Comparison of ENCODE assay signal across 13 mouse cellular contexts in genomic region chr7:45867871-45868270, GRCm38 (mm10). TPM values are rescaled to one million over a fixed set of nuclear protein-coding genes. Genes with fewer than 3 reads are reported as not detected.
DNase-seq lines count a peak whose midpoint lies in the region; ATAC-seq lines count a peak whose summit lies in the region.
"Had no signal": no experiment of that assay in that cellular context is flagged by ENCODE, and none has a peak within 500 bp of the region (broad histone marks: within the 10 kb centered on the region; RNA-seq: fewer than 3 reads in every experiment).

No protein-coding gene starts in this region.

- H3K4me2 ChIP-seq in lung, embryonic 15.5 days, result peak overlapping the region; percentile 86; the same call in 1 of the 2 replicates
- peak overlapping the region; percentile 55 for H3K4me2 ChIP-seq in forebrain, embryonic 15.5 days (replicated peaks)
- H3K4me2 ChIP-seq in neural tube, embryonic 15.5 days, result peak overlapping the region; percentile 72

- peaks cover 41% of the 10 kb centered on the region for H3K27me3 ChIP-seq in lung, embryonic 15.5 days
- peaks cover 12% of the 10 kb centered on the region; the same call in 1 of the 2 replicates for H3K27me3 ChIP-seq in forebrain, embryonic 15.5 days
- peaks cover 70% of the 10 kb centered on the region for H3K27me3 ChIP-seq in limb, embryonic 10.5 days (ENCODE audit: low read depth, poor library complexity, severe bottlenecking)
- no peaks in the 10 kb centered on the region; the same call in 1 of the 2 replicates for H3K27me3 ChIP-seq in neural tube, embryonic 15.5 days (replicated peaks)

- 28% methylated on average over 2 of the region's 2 CpGs for WGBS in lung, embryonic 15.5 days
- 2% methylated on average over 2 of the region's 2 CpGs for WGBS in forebrain, embryonic 15.5 days
- WGBS in limb, embryonic 10.5 days, result 21% methylated on average over 2 of the region's 2 CpGs
- WGBS in neural tube, embryonic 15.5 days, result 8% methylated on average over 2 of the region's 2 CpGs

- no peak overlapping the region for H3K9ac ChIP-seq in lung, embryonic 15.5 days
- no peak overlapping the region for H3K9ac ChIP-seq in forebrain, embryonic 15.5 days (replicated peaks)
- H3K9ac ChIP-seq in neural tube, embryonic 15.5 days (replicated peaks), result peak overlapping the region; percentile 71; the same call in 1 of the 2 replicates

- ATAC-seq in lung, embryonic 15.5 days (ENCODE audit: borderline replicate concordance, extremely low read depth, low FRiP score, low TSS enrichment), result no peak
- no peak for ATAC-seq in forebrain, embryonic 15.5 days (replicated peaks)
- no peak for ATAC-seq in neural tube, embryonic 15.5 days (ENCODE audit: low FRiP score)

- no peaks in the 10 kb centered on the region for H3K36me3 ChIP-seq in lung, embryonic 15.5 days
- H3K36me3 ChIP-seq in forebrain, embryonic 15.5 days, result no peaks in the 10 kb centered on the region
- no peaks in the 10 kb centered on the region for H3K36me3 ChIP-seq in limb, embryonic 10.5 days
- H3K36me3 ChIP-seq in neural tube, embryonic 15.5 days, result no peaks in the 10 kb centered on the region

- H3K9me3 ChIP-seq in lung, embryonic 15.5 days, result no peaks in the 10 kb centered on the region
- no peaks in the 10 kb centered on the region for H3K9me3 ChIP-seq in forebrain, embryonic 15.5 days
- no peaks in the 10 kb centered on the region for H3K9me3 ChIP-seq in limb, embryonic 10.5 days (replicated peaks)
- H3K9me3 ChIP-seq in neural tube, embryonic 15.5 days (replicated peaks), result no peaks in the 10 kb centered on the region

- H3K4me3 ChIP-seq in lung, embryonic 15.5 days, result no peak overlapping the region
- no peak overlapping the region; the same call in 1 of the 2 replicates for H3K4me3 ChIP-seq in forebrain, embryonic 15.5 days
- 0 out of 2 replicates have a peak overlapping the region, but pooled peaks have one; percentile 0 for H3K4me3 ChIP-seq in limb, embryonic 10.5 days
- H3K4me3 ChIP-seq in neural tube, embryonic 15.5 days (replicated peaks), result peak overlapping the region; percentile 63

- no peak for DNase-seq in lung, postnatal 14 days
- DNase-seq in limb, embryonic 10.5 days (ENCODE audit: low spot score), result no peak
- DNase-seq in kidney, adult 8-10 months, result no peak
- no peak for DNase-seq in kidney, adult 18-20 months
- DNase-seq in adrenal gland, postnatal 14 days, result no peak
- DNase-seq: gastrocnemius, postnatal 25 days; heart, postnatal 4 days; right cerebral cortex, postnatal 25 days; thymus, adult 2 months had no signal

- H3K27ac ChIP-seq in lung, embryonic 15.5 days, result no peak overlapping the region
- peak overlapping the region; percentile 23; the same call in 1 of the 2 replicates for H3K27ac ChIP-seq in forebrain, embryonic 15.5 days (replicated peaks)
- no peak overlapping the region for H3K27ac ChIP-seq in limb, embryonic 10.5 days
- H3K27ac ChIP-seq in neural tube, embryonic 15.5 days (replicated peaks), result no peak overlapping the region

- peaks cover 36% of the 10 kb centered on the region for H3K4me1 ChIP-seq in lung, embryonic 15.5 days
- H3K4me1 ChIP-seq in forebrain, embryonic 15.5 days, result peaks cover 34% of the 10 kb centered on the region
- H3K4me1 ChIP-seq in limb, embryonic 10.5 days, result peaks cover 51% of the 10 kb centered on the region
- peaks cover 53% of the 10 kb centered on the region for H3K4me1 ChIP-seq in neural tube, embryonic 15.5 days

RNA-seq across cellular contexts. Expression of gene Kdelr1, which starts 4.7 kb away (rescaled TPM):
- polyA plus RNA-seq in lung, embryonic 15.5 days (2015; fragmentation: Nextera tagmentation; extraction: Ambion mirVana), result 64.7 and 67.4 TPM in 2 replicates
- polyA plus RNA-seq in forebrain, embryonic 15.5 days (2015; fragmentation: Nextera tagmentation; extraction: Ambion mirVana), result 33.3 and 38.3 TPM in 2 replicates
- polyA plus RNA-seq in limb, embryonic 10.5 days (2016; fragmentation: Nextera tagmentation; extraction: Ambion mirVana), result 36.8 and 41.2 TPM in 2 replicates
- 55.7 and 65.9 TPM in 2 replicates for polyA plus RNA-seq in neural tube, embryonic 15.5 days (2015; fragmentation: Nextera tagmentation; extraction: Ambion mirVana)
- 123 and 135 TPM in 2 replicates for total RNA-seq in adrenal gland, postnatal 14 days (2021)

RNA-seq across cellular contexts. Expression of gene Grin2d, which starts 10.3 kb away (rescaled TPM):
- 0.50 and 0.57 TPM in 2 replicates for polyA plus RNA-seq in lung, embryonic 15.5 days (2015; fragmentation: Nextera tagmentation; extraction: Ambion mirVana)
- 0.84 and 0.92 TPM in 2 replicates for polyA plus RNA-seq in forebrain, embryonic 15.5 days (2015; fragmentation: Nextera tagmentation; extraction: Ambion mirVana)
- polyA plus RNA-seq in limb, embryonic 10.5 days (2016; fragmentation: Nextera tagmentation; extraction: Ambion mirVana), result 0.09 and 0.10 TPM in 2 replicates
- 3.2 and 4.2 TPM in 2 replicates for polyA plus RNA-seq in neural tube, embryonic 15.5 days (2015; fragmentation: Nextera tagmentation; extraction: Ambion mirVana)
- total RNA-seq in adrenal gland, postnatal 14 days (2021), result 0.93 and 1.2 TPM in 2 replicates

RNA-seq across cellular contexts. Expression of gene Syngr4, which starts 28.6 kb away (rescaled TPM):
- polyA plus RNA-seq in lung, embryonic 15.5 days (2015; fragmentation: Nextera tagmentation; extraction: Ambion mirVana), result 1.1 and 1.2 TPM in 2 replicates
- polyA plus RNA-seq in forebrain, embryonic 15.5 days (2015; fragmentation: Nextera tagmentation; extraction: Ambion mirVana), result 0.33 TPM in 1 of 2 replicates, not detected in the other
- polyA plus RNA-seq in limb, embryonic 10.5 days (2016; fragmentation: Nextera tagmentation; extraction: Ambion mirVana), result 1.4 and 1.5 TPM in 2 replicates
- polyA plus RNA-seq in neural tube, embryonic 15.5 days (2015; fragmentation: Nextera tagmentation; extraction: Ambion mirVana), result 0.37 and 0.52 TPM in 2 replicates
- total RNA-seq in adrenal gland, postnatal 14 days (2021), result 0.59 TPM in 1 of 2 replicates, not detected in the other
- total RNA-seq: gastrocnemius, postnatal 25 days; layer of hippocampus, adult 18-20 months had no signal

RNA-seq across cellular contexts. Expression of gene Tmem143, which starts 28.9 kb away (rescaled TPM):
- polyA plus RNA-seq in lung, embryonic 15.5 days (2015; fragmentation: Nextera tagmentation; extraction: Ambion mirVana), result 5.5 and 5.6 TPM in 2 replicates
- polyA plus RNA-seq in forebrain, embryonic 15.5 days (2015; fragmentation: Nextera tagmentation; extraction: Ambion mirVana), result 4.8 and 5.7 TPM in 2 replicates
- polyA plus RNA-seq in limb, embryonic 10.5 days (2016; fragmentation: Nextera tagmentation; extraction: Ambion mirVana), result 4.8 and 5.7 TPM in 2 replicates
- polyA plus RNA-seq in neural tube, embryonic 15.5 days (2015; fragmentation: Nextera tagmentation; extraction: Ambion mirVana), result 7.5 and 7.8 TPM in 2 replicates
- total RNA-seq in adrenal gland, postnatal 14 days (2021), result 80.0 and 80.8 TPM in 2 replicates

RNA-seq across cellular contexts. Expression of gene Grwd1, which starts 37.1 kb away (rescaled TPM):
- 67.8 and 73.6 TPM in 2 replicates for polyA plus RNA-seq in lung, embryonic 15.5 days (2015; fragmentation: Nextera tagmentation; extraction: Ambion mirVana)
- 46.8 and 46.9 TPM in 2 replicates for polyA plus RNA-seq in forebrain, embryonic 15.5 days (2015; fragmentation: Nextera tagmentation; extraction: Ambion mirVana)
- 116 and 156 TPM in 2 replicates for polyA plus RNA-seq in limb, embryonic 10.5 days (2016; fragmentation: Nextera tagmentation; extraction: Ambion mirVana)
- polyA plus RNA-seq in neural tube, embryonic 15.5 days (2015; fragmentation: Nextera tagmentation; extraction: Ambion mirVana), result 40.7 and 48.9 TPM in 2 replicates
- 28.0 and 29.9 TPM in 2 replicates for total RNA-seq in adrenal gland, postnatal 14 days (2021)

Comparison
In these comparisons a context has a peak if more than half of its experiments do, and no peak if none do; other contexts are left out.
1. H3K4me3 ChIP-seq: peak in limb, embryonic 10.5 days (single experiment) and neural tube, embryonic 15.5 days (single experiment); none in lung, embryonic 15.5 days (single experiment) and forebrain, embryonic 15.5 days (single experiment).
2. Peak in every context shown above with its lines, with median percentiles within 50 percentile points of each other: H3K4me2 ChIP-seq.